Mouse (Mus musculus): Measurements from ENCODE around the gene Gpx1. TPM values are rescaled to one million over a fixed set of nuclear protein-coding genes. Genes with fewer than 3 reads are reported as not detected.

Gene Gpx1
- polyA plus RNA-seq, 1 experiment from 2014 or later = 798 TPM

DNA sequence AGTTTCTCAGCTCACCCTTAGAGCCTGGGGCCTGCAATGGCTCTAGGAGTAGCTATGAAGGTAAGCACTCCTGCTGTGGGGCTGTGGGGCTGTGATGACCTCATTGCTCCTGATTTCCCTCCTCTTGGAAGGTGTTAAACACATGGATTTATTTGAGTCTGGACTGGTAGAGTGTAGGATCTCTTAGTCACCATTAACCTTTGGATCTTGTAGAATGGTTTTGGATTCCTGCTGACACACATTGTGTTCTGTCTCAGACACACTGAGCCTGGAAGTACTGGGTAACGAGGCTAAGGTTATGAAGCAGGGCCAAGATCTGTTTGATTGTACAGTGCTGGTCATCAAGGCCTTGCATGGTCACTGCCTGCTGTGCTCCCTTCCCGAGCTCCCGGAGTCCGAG, 40.6 kb downstream of the Gpx1 start:
- 92% methylated on average over 4 of the region's 4 CpGs for WGBS
- no peaks in the 10 kb centered on the region for H3K4me1 ChIP-seq
- no peaks in the 10 kb centered on the region for H3K9me3 ChIP-seq
- no peaks in the 10 kb centered on the region for H3K27me3 ChIP-seq
- H3K4me3 ChIP-seq = no peak overlapping the region
- H3K27ac ChIP-seq = no peak overlapping the region
- no peak overlapping the region for H3K9ac ChIP-seq
- ATAC-seq (ENCODE audit: insufficient number of reproducible peaks, insufficient read depth, low FRiP score, low TSS enrichment) = no peak
- H3K4me2 ChIP-seq (replicated peaks) = no peak overlapping the region
- H3K36me3 ChIP-seq = peaks cover 80% of the 10 kb centered on the region

DNA sequence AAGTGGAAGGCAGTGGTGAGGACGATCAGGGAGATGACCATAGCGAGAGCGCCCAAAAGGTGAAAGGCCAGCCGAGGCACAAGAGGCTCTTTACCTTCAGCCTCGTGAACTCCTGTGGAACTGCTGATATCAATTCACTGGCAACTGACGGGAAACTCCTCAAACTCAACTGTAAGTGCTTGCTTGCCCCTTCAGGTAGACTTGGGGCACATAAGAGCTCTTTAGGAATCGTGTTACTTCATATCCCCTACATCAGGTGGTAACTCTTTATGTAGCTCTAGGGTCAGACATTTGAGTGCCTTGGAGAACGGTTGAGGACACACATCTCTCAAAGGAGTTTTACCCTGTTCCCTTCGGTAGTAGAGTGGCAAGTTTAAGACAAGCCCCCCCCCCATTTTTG, 42.7 kb downstream of the Gpx1 start:
- H3K4me1 ChIP-seq = no peaks in the 10 kb centered on the region
- no peak for ATAC-seq (ENCODE audit: insufficient number of reproducible peaks, insufficient read depth, low FRiP score, low TSS enrichment)
- H3K27me3 ChIP-seq = no peaks in the 10 kb centered on the region
- H3K27ac ChIP-seq = no peak overlapping the region
- peaks cover 80% of the 10 kb centered on the region for H3K36me3 ChIP-seq
- H3K4me3 ChIP-seq = no peak overlapping the region
- no peak overlapping the region for H3K9ac ChIP-seq
- no peaks in the 10 kb centered on the region for H3K9me3 ChIP-seq
- WGBS = 94% methylated on average over 9 of the region's 9 CpGs
- H3K4me2 ChIP-seq (replicated peaks) = no peak overlapping the region

- no peaks in the 10 kb centered on the region for H3K27me3 ChIP-seq
- WGBS = 55% methylated on average over 7 of the region's 7 CpGs
- no peaks in the 10 kb centered on the region for H3K9me3 ChIP-seq
- no peaks in the 10 kb centered on the region for H3K4me1 ChIP-seq
- no peak overlapping the region for H3K9ac ChIP-seq
- no peak overlapping the region for H3K4me2 ChIP-seq (replicated peaks)
- H3K4me3 ChIP-seq = no peak overlapping the region
- H3K27ac ChIP-seq = no peak overlapping the region
- ATAC-seq (ENCODE audit: insufficient number of reproducible peaks, insufficient read depth, low FRiP score, low TSS enrichment) = no peak
- peaks cover 88% of the 10 kb centered on the region for H3K36me3 ChIP-seq
Observed at GRCm38 (mm10) chr9:108385006-108385405, 46.3 kb downstream of the Gpx1 start.

- WGBS = 90% methylated on average over 4 of the region's 4 CpGs
- Histone ChIP-seq H3K4me2 (replicated peaks) (no peak overlapping the region), H3K4me3 (no peak overlapping the region), H3K36me3 (peaks cover 85% of the 10 kb centered on the region), H3K4me1 (no peaks in the 10 kb centered on the region), H3K27ac (no peak overlapping the region), H3K9ac (no peak overlapping the region), H3K27me3 (no peaks in the 10 kb centered on the region), H3K9me3 (no peaks in the 10 kb centered on the region)
- no peak for ATAC-seq (ENCODE audit: insufficient number of reproducible peaks, insufficient read depth, low FRiP score, low TSS enrichment)
Observed at GRCm38 (mm10) chr9:108386816-108387215, 48.1 kb downstream of the Gpx1 start.

DNA sequence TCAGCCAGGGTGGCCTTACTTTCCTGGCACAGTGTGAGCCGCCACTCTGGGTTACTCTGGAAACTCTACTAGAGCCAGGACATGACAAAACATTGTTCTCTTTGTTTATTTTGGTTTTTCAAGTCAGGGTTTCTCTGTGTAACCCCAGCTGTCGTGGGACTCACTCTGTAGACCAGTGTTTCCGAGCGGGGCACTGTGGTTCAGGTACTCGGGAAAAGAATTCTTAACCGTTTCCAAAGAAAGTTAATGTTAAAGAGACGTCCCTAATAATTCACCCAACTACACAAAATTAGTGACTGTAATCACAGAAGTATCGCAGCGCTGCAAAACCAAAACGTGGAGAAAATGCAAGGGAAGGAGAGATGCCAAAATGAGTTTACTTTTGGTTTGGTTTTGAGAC, 49.9 kb downstream of the Gpx1 start:
- Histone ChIP-seq H3K27me3 (no peaks in the 10 kb centered on the region), H3K36me3 (peaks cover 89% of the 10 kb centered on the region), H3K27ac (no peak overlapping the region), H3K4me2 (replicated peaks) (no peak overlapping the region), H3K4me3 (no peak overlapping the region), H3K9ac (no peak overlapping the region), H3K9me3 (no peaks in the 10 kb centered on the region), H3K4me1 (no peaks in the 10 kb centered on the region)
- ATAC-seq (ENCODE audit: insufficient number of reproducible peaks, insufficient read depth, low FRiP score, low TSS enrichment) = no peak
- 88% methylated on average over 10 of the region's 10 CpGs for WGBS

DNA sequence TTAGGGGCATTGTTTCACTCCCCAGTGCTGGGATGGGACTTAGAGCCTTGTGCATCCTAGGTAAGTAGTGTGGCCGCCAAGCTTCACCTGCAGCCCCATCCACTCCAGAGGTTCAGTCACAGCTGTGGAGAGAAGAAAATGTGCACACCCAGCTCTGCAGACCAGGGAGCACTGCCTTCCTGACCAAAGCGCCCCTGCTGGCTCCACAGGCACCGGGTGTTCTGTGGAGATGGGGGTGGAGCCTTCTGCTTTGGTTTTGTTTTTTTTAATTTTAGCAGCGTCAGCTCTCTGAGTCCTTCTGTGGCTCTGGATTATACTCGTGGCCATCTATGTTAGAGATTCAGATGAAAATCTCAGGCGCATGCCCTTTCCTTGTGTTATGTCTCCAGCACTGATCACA, 50.5 kb downstream of the Gpx1 start:
- no peaks in the 10 kb centered on the region for H3K27me3 ChIP-seq
- ATAC-seq (ENCODE audit: insufficient number of reproducible peaks, insufficient read depth, low FRiP score, low TSS enrichment) = no peak
- no peak overlapping the region for H3K9ac ChIP-seq
- WGBS = 75% methylated on average over 6 of the region's 6 CpGs
- H3K4me3 ChIP-seq = no peak overlapping the region
- H3K9me3 ChIP-seq = no peaks in the 10 kb centered on the region
- no peaks in the 10 kb centered on the region for H3K4me1 ChIP-seq
- no peak overlapping the region for H3K4me2 ChIP-seq (replicated peaks)
- no peak overlapping the region for H3K27ac ChIP-seq
- H3K36me3 ChIP-seq = peaks cover 89% of the 10 kb centered on the region

Other genes with a start within 250 kb of the Gpx1 start
- gene Apeh, start 244.3 kb upstream of the Gpx1 start, polyA plus RNA-seq (2016; fragmentation: Nextera tagmentation; extraction: Ambion mirVana) = 54.7 and 55.0 TPM in 2 replicates
- 1.1 and 1.5 TPM in 2 replicates for gene Bsn, start 148.5 kb upstream of the Gpx1 start, polyA plus RNA-seq (2016; fragmentation: Nextera tagmentation; extraction: Ambion mirVana)
- gene Dag1, start 74.9 kb upstream of the Gpx1 start, polyA plus RNA-seq (2016; fragmentation: Nextera tagmentation; extraction: Ambion mirVana) = 52.4 and 53.7 TPM in 2 replicates
- 53.0 and 54.9 TPM in 2 replicates for gene Nicn1, start 48.5 kb upstream of the Gpx1 start, polyA plus RNA-seq (2016; fragmentation: Nextera tagmentation; extraction: Ambion mirVana)
- gene Amt, start 42.0 kb upstream of the Gpx1 start, polyA plus RNA-seq (2016; fragmentation: Nextera tagmentation; extraction: Ambion mirVana) = 17.4 and 17.5 TPM in 2 replicates
- 380 and 391 TPM in 2 replicates for gene Rhoa, start 32.8 kb upstream of the Gpx1 start, polyA plus RNA-seq (2016; fragmentation: Nextera tagmentation; extraction: Ambion mirVana)
- 28.1 and 28.7 TPM in 2 replicates for gene Tcta, start 32.7 kb upstream of the Gpx1 start, polyA plus RNA-seq (2016; fragmentation: Nextera tagmentation; extraction: Ambion mirVana)
- gene Usp4, start 8.9 kb downstream of the Gpx1 start, polyA plus RNA-seq (2016; fragmentation: Nextera tagmentation; extraction: Ambion mirVana) = 122 and 124 TPM in 2 replicates
- 0.27 and 0.97 TPM in 2 replicates for gene 1700102P08Rik, start 53.9 kb downstream of the Gpx1 start, polyA plus RNA-seq (2016; fragmentation: Nextera tagmentation; extraction: Ambion mirVana)
- gene Ccdc36, start 89.6 kb downstream of the Gpx1 start, polyA plus RNA-seq (2016; fragmentation: Nextera tagmentation; extraction: Ambion mirVana) = 1.4 and 2.0 TPM in 2 replicates
- gene BC048562, start 97.6 kb downstream of the Gpx1 start, polyA plus RNA-seq (2016; fragmentation: Nextera tagmentation; extraction: Ambion mirVana) = not detected in 2 replicates
- 53.1 and 58.3 TPM in 2 replicates for gene Ccdc71, start 121.6 kb downstream of the Gpx1 start, polyA plus RNA-seq (2016; fragmentation: Nextera tagmentation; extraction: Ambion mirVana)
- gene Klhdc8b, start 122.7 kb downstream of the Gpx1 start, polyA plus RNA-seq (2016; fragmentation: Nextera tagmentation; extraction: Ambion mirVana) = 44.5 and 46.0 TPM in 2 replicates
- 51.3 and 58.5 TPM in 2 replicates for gene Lamb2, start 140.8 kb downstream of the Gpx1 start, polyA plus RNA-seq (2016; fragmentation: Nextera tagmentation; extraction: Ambion mirVana)
- 99.0 and 102 TPM in 2 replicates for gene Usp19, start 151.7 kb downstream of the Gpx1 start, polyA plus RNA-seq (2016; fragmentation: Nextera tagmentation; extraction: Ambion mirVana)
- 110 and 115 TPM in 2 replicates for gene Qars, start 168.8 kb downstream of the Gpx1 start, polyA plus RNA-seq (2016; fragmentation: Nextera tagmentation; extraction: Ambion mirVana)
- gene Qrich1, start 177.9 kb downstream of the Gpx1 start, polyA plus RNA-seq (2016; fragmentation: Nextera tagmentation; extraction: Ambion mirVana) = 160 TPM in 2 replicates
- gene Impdh2, start 221.4 kb downstream of the Gpx1 start, polyA plus RNA-seq (2016; fragmentation: Nextera tagmentation; extraction: Ambion mirVana) = 207 and 209 TPM in 2 replicates
- 49.9 and 59.2 TPM in 2 replicates for gene Ndufaf3, start 228.5 kb downstream of the Gpx1 start, polyA plus RNA-seq (2016; fragmentation: Nextera tagmentation; extraction: Ambion mirVana)
- 199 and 207 TPM in 2 replicates for gene Dalrd3, start 231.0 kb downstream of the Gpx1 start, polyA plus RNA-seq (2016; fragmentation: Nextera tagmentation; extraction: Ambion mirVana)
- 215 and 220 TPM in 2 replicates for gene Wdr6, start 239.8 kb downstream of the Gpx1 start, polyA plus RNA-seq (2016; fragmentation: Nextera tagmentation; extraction: Ambion mirVana)

Data from embryonic facial prominence, embryonic 12.5 days (tissue).